Mouse (Mus musculus) liver, embryonic 14.5 days (tissue): ENCODE measurements at regions not wholly inside any gene's neighbourhood (a gene's known extent, or its start where the extent isn't known, plus 50 kb on each side); places are given as distances from the start of the nearest gene placed in this dataset.

Experiments
- CTCF ChIP-seq: IDR thresholded peaks from 2 replicates; pipeline ENCODE4 v1.5.1; 2016; ENCODE audit warnings: antibody characterized with exemption, low read depth, control low read depth
- EP300 ChIP-seq: IDR thresholded peaks from 2 replicates; pipeline ENCODE4 v1.6.1; 2016; ENCODE audit warnings: antibody characterized with exemption, low read depth

DNA sequence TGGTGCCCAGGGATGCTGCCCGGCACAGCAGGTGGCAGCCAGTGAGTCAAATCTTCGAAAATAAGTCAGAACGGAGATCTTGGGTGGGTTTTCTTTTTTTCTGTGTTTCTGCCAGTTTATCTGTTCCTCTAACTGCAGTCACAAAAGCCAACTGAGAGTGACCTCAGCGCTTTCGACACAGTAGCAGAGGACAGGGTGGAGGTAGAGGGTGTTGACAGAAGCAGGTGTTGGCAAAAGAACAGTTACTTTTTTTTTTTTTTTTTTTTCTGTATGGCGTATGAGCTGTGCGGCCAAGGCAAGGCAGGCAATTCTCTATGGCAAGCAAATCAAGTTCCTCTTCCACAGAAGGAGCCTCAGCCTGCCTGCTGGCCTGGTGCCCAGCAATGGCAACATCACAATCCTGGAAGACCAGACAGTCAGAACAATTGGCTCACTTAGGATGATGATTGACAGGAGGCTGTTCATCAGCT, 93.6 kb downstream of the Foxb1 start:
- TF ChIP-seq CTCF (no peak), EP300 (no peak)
